Mouse (Mus musculus): ENCODE results near the gene Mov10l1. TPM values are rescaled to one million over a fixed set of nuclear protein-coding genes. Genes with fewer than 3 reads are reported as not detected.
A peak's percentile ranks its signal among the peaks of the same experiment; 100 is the strongest.

Gene Mov10l1
- polyA plus RNA-seq, 1 experiment from 2014 or later: not detected

GRCm38 (mm10) chr15:88954368-88955072 is 28.2 kb upstream of the Mov10l1 start, which contains the start of gene Ttll8:
Ttll8 (minus strand) TSS chr15:88954418.
- peak; percentile 57; the same call in 1 of the 2 replicates for ATAC-seq (ENCODE audit: low FRiP score, low TSS enrichment)
- H3K27me3 ChIP-seq (ENCODE audit: control insufficient read depth, insufficient read depth, low read length): peaks cover 12% of the 10 kb centered on the region; the same call in 1 of the 2 replicates
- peak within 1 kb of the TSS; percentile 62 for H3K9ac ChIP-seq (replicated peaks; ENCODE audit: low read length)
- H3K9me3 ChIP-seq (ENCODE audit: control insufficient read depth, low read length): no peaks in the 10 kb centered on the region
- no peaks in the 10 kb centered on the region for H3K36me3 ChIP-seq (ENCODE audit: control insufficient read depth, insufficient read depth, low read length)
- H3K4me3 ChIP-seq (replicated peaks; ENCODE audit: low read depth, low read length): peak within 1 kb of the TSS; percentile 41
- H3K4me1 ChIP-seq (ENCODE audit: control insufficient read depth, insufficient read depth, low read length): 0 out of 2 replicates have a peak, but pooled peaks cover 5% of the 10 kb centered on the region
- DNase-seq: peak; percentile 75
- no peak within 1 kb of the TSS for H3K27ac ChIP-seq (replicated peaks; ENCODE audit: low read depth, low read length)
- 3% methylated on average over 53 of the region's 53 CpGs for WGBS
- H3K4me2 ChIP-seq (ENCODE audit: low read length): peak within 1 kb of the TSS; percentile 89

- H3K27me3 ChIP-seq (ENCODE audit: control insufficient read depth, insufficient read depth, low read length): peaks cover 12% of the 10 kb centered on the region; the same call in 1 of the 2 replicates
- H3K4me2 ChIP-seq (ENCODE audit: low read length): no peak overlapping the region
- no peak overlapping the region for H3K9ac ChIP-seq (replicated peaks; ENCODE audit: low read length)
- 0 out of 2 replicates have a peak, but pooled peaks cover 5% of the 10 kb centered on the region for H3K4me1 ChIP-seq (ENCODE audit: control insufficient read depth, insufficient read depth, low read length)
- no peak for DNase-seq
- H3K9me3 ChIP-seq (ENCODE audit: control insufficient read depth, low read length): no peaks in the 10 kb centered on the region
- no peak overlapping the region for H3K4me3 ChIP-seq (replicated peaks; ENCODE audit: low read depth, low read length)
- H3K27ac ChIP-seq (replicated peaks; ENCODE audit: low read depth, low read length): no peak overlapping the region
- H3K36me3 ChIP-seq (ENCODE audit: control insufficient read depth, insufficient read depth, low read length): no peaks in the 10 kb centered on the region
- ATAC-seq (ENCODE audit: low FRiP score, low TSS enrichment): no peak
- WGBS: 84% methylated on average over 6 of the region's 6 CpGs
Observed at GRCm38 (mm10) chr15:88955342-88955741, 27.4 kb upstream of the Mov10l1 start.

- Histone ChIP-seq H3K36me3 (ENCODE audit: control insufficient read depth, insufficient read depth, low read length) (no peaks in the 10 kb centered on the region), H3K9me3 (ENCODE audit: control insufficient read depth, low read length) (no peaks in the 10 kb centered on the region), H3K27ac (replicated peaks; ENCODE audit: low read depth, low read length) (no peak overlapping the region), H3K4me3 (replicated peaks; ENCODE audit: low read depth, low read length) (no peak overlapping the region), H3K4me2 (ENCODE audit: low read length) (no peak overlapping the region), H3K9ac (replicated peaks; ENCODE audit: low read length) (no peak overlapping the region), H3K27me3 (ENCODE audit: control insufficient read depth, insufficient read depth, low read length) (peaks cover 12% of the 10 kb centered on the region; the same call in 1 of the 2 replicates), H3K4me1 (ENCODE audit: control insufficient read depth, insufficient read depth, low read length) (0 out of 2 replicates have a peak, but pooled peaks cover 5% of the 10 kb centered on the region)
- 89% methylated on average over 4 of the region's 4 CpGs for WGBS
- ATAC-seq (ENCODE audit: low FRiP score, low TSS enrichment): no peak
- no peak for DNase-seq
Observed at GRCm38 (mm10) chr15:88957522-88957921, 25.2 kb upstream of the Mov10l1 start.

DNA sequence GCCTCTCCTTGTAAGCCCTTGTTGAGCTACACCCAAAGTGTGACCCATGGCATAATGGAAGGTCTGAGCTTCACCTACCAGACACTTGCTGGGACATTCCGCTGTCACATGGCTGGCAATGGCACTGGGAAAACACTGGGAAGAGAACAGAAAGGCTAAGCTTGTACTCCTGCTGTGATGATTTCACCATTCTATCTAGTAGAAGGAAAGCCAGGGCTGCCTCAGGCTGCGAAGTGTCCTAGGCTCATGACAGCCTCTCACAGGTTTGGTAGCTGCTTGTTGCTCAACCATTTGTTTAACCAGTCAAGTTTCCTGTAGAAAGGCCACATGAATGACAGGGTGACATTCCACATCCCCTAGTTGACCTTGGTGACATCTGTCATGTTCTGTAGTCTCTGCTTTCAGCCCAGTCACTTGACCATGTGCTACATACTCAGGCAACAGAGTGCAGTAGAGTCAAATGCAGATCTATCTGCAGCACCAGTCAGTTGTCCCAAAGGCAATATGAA is 18.6 kb upstream of the Mov10l1 start:
- no peak overlapping the region for H3K4me3 ChIP-seq (replicated peaks; ENCODE audit: low read depth, low read length)
- no peaks in the 10 kb centered on the region for H3K4me1 ChIP-seq (ENCODE audit: control insufficient read depth, insufficient read depth, low read length)
- no peak for ATAC-seq (ENCODE audit: low FRiP score, low TSS enrichment)

GRCm38 (mm10) chr15:88972300-88972699 is 10.4 kb upstream of the Mov10l1 start:
- Histone ChIP-seq H3K4me1 (ENCODE audit: control insufficient read depth, insufficient read depth, low read length) (no peaks in the 10 kb centered on the region), H3K9me3 (ENCODE audit: control insufficient read depth, low read length) (no peaks in the 10 kb centered on the region), H3K27ac (replicated peaks; ENCODE audit: low read depth, low read length) (no peak overlapping the region), H3K4me3 (replicated peaks; ENCODE audit: low read depth, low read length) (no peak overlapping the region), H3K9ac (replicated peaks; ENCODE audit: low read length) (no peak overlapping the region), H3K4me2 (ENCODE audit: low read length) (no peak overlapping the region), H3K36me3 (ENCODE audit: control insufficient read depth, insufficient read depth, low read length) (no peaks in the 10 kb centered on the region), H3K27me3 (ENCODE audit: control insufficient read depth, insufficient read depth, low read length) (no peaks in the 10 kb centered on the region)
- DNase-seq (no peak), ATAC-seq (ENCODE audit: low FRiP score, low TSS enrichment) (no peak)
- WGBS: 95% methylated on average over 4 of the region's 4 CpGs

More for the DNA sequence above, 18.6 kb upstream of the Mov10l1 start:
- H3K27ac ChIP-seq (replicated peaks; ENCODE audit: low read depth, low read length): no peak overlapping the region
- WGBS: 88% methylated on average over 2 of the region's 2 CpGs
- no peaks in the 10 kb centered on the region for H3K27me3 ChIP-seq (ENCODE audit: control insufficient read depth, insufficient read depth, low read length)
- H3K9me3 ChIP-seq (ENCODE audit: control insufficient read depth, low read length): no peaks in the 10 kb centered on the region
- no peak for DNase-seq
- H3K9ac ChIP-seq (replicated peaks; ENCODE audit: low read length): no peak overlapping the region
- no peak overlapping the region for H3K4me2 ChIP-seq (ENCODE audit: low read length)
- no peaks in the 10 kb centered on the region for H3K36me3 ChIP-seq (ENCODE audit: control insufficient read depth, insufficient read depth, low read length)

DNA sequence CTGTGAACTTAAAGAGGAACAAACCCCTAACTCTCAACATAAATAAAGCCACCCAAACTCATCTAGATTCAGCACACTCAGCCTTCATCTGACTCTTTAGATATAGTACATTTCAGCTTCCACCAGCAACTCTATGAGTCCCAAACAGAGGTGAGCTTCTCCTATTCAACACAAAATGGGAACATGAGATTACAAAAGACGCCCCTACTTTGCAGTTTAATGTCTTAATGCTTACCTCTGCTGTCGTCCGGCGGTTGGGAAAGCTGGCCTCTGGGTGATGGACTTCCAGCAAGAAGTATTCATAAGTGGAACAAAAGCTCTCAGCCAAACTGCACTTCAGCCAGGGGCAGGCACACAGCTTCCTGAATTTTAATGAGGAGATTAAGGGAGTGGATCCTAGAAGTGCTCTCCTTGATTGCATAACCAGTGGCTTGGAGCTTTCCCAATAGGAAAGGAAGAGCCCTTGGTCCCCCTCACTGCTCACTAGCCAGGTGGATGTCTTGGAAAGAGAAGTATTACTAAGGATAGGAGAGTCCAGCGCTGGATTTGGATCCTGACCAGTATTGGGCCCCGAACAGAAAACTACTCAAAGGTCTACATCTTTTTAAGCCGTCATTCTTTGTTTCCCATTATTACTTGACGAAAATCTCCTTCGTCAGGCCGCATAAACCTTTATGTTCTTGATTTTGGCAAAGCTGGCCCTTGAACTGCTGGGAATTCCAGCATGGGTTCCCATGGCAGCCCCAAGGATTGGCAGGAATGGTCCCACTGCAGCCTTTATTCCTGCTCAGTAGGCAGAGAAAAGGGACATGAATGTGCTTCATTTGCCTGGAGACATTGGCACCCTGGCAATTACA is 4.2 kb upstream of the Mov10l1 start, which contains the start of gene Mlc1:
Gene Mlc1, minus strand, starts transcription at position 727 of the 857 bp plus-strand sequence.
- Histone ChIP-seq H3K4me1 (ENCODE audit: control insufficient read depth, insufficient read depth, low read length) (peaks cover 4% of the 10 kb centered on the region; the same call in 1 of the 2 replicates), H3K4me2 (ENCODE audit: low read length) (peak within 1 kb of the TSS; percentile 25; the same call in 1 of the 2 replicates), H3K9ac (replicated peaks; ENCODE audit: low read length) (no peak within 1 kb of the TSS), H3K36me3 (ENCODE audit: control insufficient read depth, insufficient read depth, low read length) (no peaks in the 10 kb centered on the region), H3K27ac (replicated peaks; ENCODE audit: low read depth, low read length) (peak within 1 kb of the TSS; percentile 63), H3K9me3 (ENCODE audit: control insufficient read depth, low read length) (no peaks in the 10 kb centered on the region), H3K27me3 (ENCODE audit: control insufficient read depth, insufficient read depth, low read length) (no peaks in the 10 kb centered on the region), H3K4me3 (replicated peaks; ENCODE audit: low read depth, low read length) (no peak within 1 kb of the TSS)
- peak; percentile 66; the same call in 1 of the 2 replicates for ATAC-seq (ENCODE audit: low FRiP score, low TSS enrichment)
- peak; percentile 72 for DNase-seq
- 3% methylated on average over 10 of the region's 10 CpGs for WGBS

DNA sequence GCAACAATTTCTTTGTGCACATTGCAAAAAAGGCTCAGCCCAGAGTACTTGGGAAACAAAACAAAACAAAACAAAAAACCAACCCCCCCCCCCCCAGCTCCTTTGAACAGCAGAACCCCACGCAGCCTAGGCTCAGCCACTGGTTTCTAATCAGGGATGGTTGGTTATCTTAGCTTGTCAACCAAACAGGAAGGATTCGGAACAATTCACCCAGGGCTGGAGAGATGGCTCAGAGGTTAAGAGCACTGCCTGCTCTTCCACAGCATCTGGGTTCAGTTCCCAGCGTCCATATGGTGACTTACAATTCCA is 3.6 kb upstream of the Mov10l1 start:
- 6% methylated on average over 3 of the region's 3 CpGs for WGBS
- Histone ChIP-seq H3K4me1 (ENCODE audit: control insufficient read depth, insufficient read depth, low read length) (peaks cover 4% of the 10 kb centered on the region; the same call in 1 of the 2 replicates), H3K27ac (replicated peaks; ENCODE audit: low read depth, low read length) (0 out of 2 replicates have a peak overlapping the region, but pooled peaks have one; percentile 63), H3K9me3 (ENCODE audit: control insufficient read depth, low read length) (no peaks in the 10 kb centered on the region), H3K27me3 (ENCODE audit: control insufficient read depth, insufficient read depth, low read length) (no peaks in the 10 kb centered on the region), H3K9ac (replicated peaks; ENCODE audit: low read length) (no peak overlapping the region), H3K4me2 (ENCODE audit: low read length) (no peak overlapping the region), H3K36me3 (ENCODE audit: control insufficient read depth, insufficient read depth, low read length) (no peaks in the 10 kb centered on the region), H3K4me3 (replicated peaks; ENCODE audit: low read depth, low read length) (no peak overlapping the region)
- DNase-seq (no peak), ATAC-seq (ENCODE audit: low FRiP score, low TSS enrichment) (0 out of 2 replicates have a peak, but pooled peaks have one; percentile 43)

GRCm38 (mm10) chr15:88989236-88989635 is 6.5 kb downstream of the Mov10l1 start:
- Histone ChIP-seq H3K9ac (replicated peaks; ENCODE audit: low read length) (no peak overlapping the region), H3K4me1 (ENCODE audit: control insufficient read depth, insufficient read depth, low read length) (no peaks in the 10 kb centered on the region), H3K4me2 (ENCODE audit: low read length) (no peak overlapping the region), H3K27ac (replicated peaks; ENCODE audit: low read depth, low read length) (no peak overlapping the region), H3K4me3 (replicated peaks; ENCODE audit: low read depth, low read length) (no peak overlapping the region), H3K27me3 (ENCODE audit: control insufficient read depth, insufficient read depth, low read length) (no peaks in the 10 kb centered on the region), H3K36me3 (ENCODE audit: control insufficient read depth, insufficient read depth, low read length) (no peaks in the 10 kb centered on the region), H3K9me3 (ENCODE audit: control insufficient read depth, low read length) (no peaks in the 10 kb centered on the region)
- DNase-seq (no peak), ATAC-seq (ENCODE audit: low FRiP score, low TSS enrichment) (no peak)
- WGBS: 82% methylated on average over 2 of the region's 2 CpGs

All from midbrain, embryonic 14.5 days (tissue).